Mouse (Mus musculus) embryonic facial prominence, embryonic 10.5 days (tissue): ENCODE results near the gene Rab28. TPM values are rescaled to one million over a fixed set of nuclear protein-coding genes. Genes with fewer than 3 reads are reported as not detected.

Experiments
- DNase-seq: peaks from one replicate; pipeline ENCODE4 v3.0.0-alpha.2; 2017; ENCODE audit warnings: low spot score
- H3K27ac ChIP-seq: fragments of 300-500 bp; sonication (generic); replicated peaks from 2 replicates; pipeline ENCODE4 v1.5.1; 2016; ENCODE audit warnings: mild to moderate bottlenecking
- H3K27me3 ChIP-seq: fragments of 300-500 bp; sonication (generic); replicated peaks from 2 replicates; pipeline ENCODE4 v1.6.1; 2016; ENCODE audit warnings: low read depth, mild to moderate bottlenecking; ENCODE audit not compliant: poor library complexity, severe bottlenecking
- H3K36me3 ChIP-seq: fragments of 300-500 bp; sonication (generic); replicated peaks from 2 replicates; pipeline ENCODE4 v1.6.1; 2016; ENCODE audit warnings: mild to moderate bottlenecking, moderate library complexity
- H3K4me1 ChIP-seq: fragments of 300-500 bp; sonication (generic); 2 replicates; pipeline ENCODE4 v1.6.1; 2016
- H3K4me3 ChIP-seq: fragments of 300-500 bp; sonication (generic); 2 replicates; pipeline ENCODE4 v1.5.1; 2016; ENCODE audit warnings: mild to moderate bottlenecking, moderate library complexity
- H3K9me3 ChIP-seq: fragments of 300-500 bp; sonication (generic); 2 replicates; pipeline ENCODE4 v1.6.1; 2016; ENCODE audit warnings: mild to moderate bottlenecking
- WGBS: fragments of 180-500 bp; shearing (Covaris S2); methylation state at CpG from one replicate; pipeline ENCODE4 v1.1.7; 2016; 5-methylcytosine and 5-hydroxymethylcytosine counted together
- polyA plus RNA-seq: library from polyadenylated mRNA; unstranded; fragments of >200 nt; fragmentation: Nextera tagmentation; extraction: Ambion mirVana; gene quantifications from 2 replicates; pipeline ENCODE4 v1.2.1, GENCODE M21; 2016

Rab28 gene
- polyA plus RNA-seq, 1 experiment from 2014 or later = 66.5 TPM

DNA sequence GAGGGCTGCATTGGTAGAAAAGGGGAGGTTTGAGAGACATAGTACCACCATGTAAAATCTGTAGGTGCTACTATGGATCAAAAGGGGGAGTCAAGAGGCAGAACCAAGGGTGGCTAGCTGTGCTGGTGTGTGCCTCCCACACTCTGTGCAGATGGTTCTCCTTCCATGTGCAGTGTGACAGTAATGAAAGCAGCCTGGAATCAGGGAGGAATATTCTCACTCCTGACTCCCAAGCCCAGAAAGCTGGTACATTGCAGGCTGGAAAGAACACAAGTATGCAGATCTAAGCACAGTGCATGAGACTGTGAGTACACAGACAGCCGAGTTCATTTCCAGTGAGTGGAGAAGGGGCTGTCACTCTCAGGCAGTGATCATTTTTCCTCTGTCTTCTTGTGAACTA lies 89.0 kb downstream of the Rab28 start:
- no peak for DNase-seq
- H3K4me1 ChIP-seq = no peaks in the 10 kb centered on the region
- H3K4me3 ChIP-seq = no peak overlapping the region
- H3K27ac ChIP-seq = no peak overlapping the region
- WGBS = 90% methylated on average over 1 of the region's 1 CpGs
- H3K9me3 ChIP-seq = no peaks in the 10 kb centered on the region
- no peaks in the 10 kb centered on the region for H3K27me3 ChIP-seq
- no peaks in the 10 kb centered on the region; the same call in 1 of the 2 replicates for H3K36me3 ChIP-seq

DNA sequence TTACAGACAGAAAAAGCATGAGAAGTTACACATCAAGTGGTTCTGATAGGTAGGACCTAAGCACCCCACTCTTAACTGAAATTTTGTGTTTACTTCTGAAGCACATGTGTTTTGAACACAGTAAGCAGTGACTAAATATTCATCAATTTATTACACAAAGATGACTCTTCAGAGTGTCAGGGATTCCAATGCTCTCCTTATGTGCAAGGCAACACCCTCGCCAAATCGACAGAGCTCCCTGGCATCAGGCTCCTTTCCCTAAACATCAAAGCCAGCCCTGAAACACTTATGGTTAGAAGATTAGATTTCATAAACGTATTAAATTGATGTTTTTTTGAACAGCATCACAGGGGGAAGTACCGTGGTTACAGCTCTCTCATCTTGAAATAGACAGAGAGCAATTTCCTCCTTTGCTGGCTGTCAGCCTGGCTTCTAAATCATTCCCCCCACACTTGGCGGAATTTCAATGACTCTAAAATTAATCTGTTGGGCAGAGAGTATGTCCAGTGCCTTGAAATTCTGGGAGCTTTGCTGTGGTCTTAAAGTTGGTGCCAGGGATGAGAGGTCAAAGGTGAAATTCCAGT lies 97.4 kb downstream of the Rab28 start:
- 75% methylated on average over 5 of the region's 5 CpGs for WGBS
- no peak for DNase-seq
- H3K9me3 ChIP-seq = no peaks in the 10 kb centered on the region
- H3K4me1 ChIP-seq = no peaks in the 10 kb centered on the region
- no peak overlapping the region for H3K27ac ChIP-seq
- H3K27me3 ChIP-seq = no peaks in the 10 kb centered on the region
- H3K4me3 ChIP-seq = no peak overlapping the region
- no peaks in the 10 kb centered on the region for H3K36me3 ChIP-seq

DNA sequence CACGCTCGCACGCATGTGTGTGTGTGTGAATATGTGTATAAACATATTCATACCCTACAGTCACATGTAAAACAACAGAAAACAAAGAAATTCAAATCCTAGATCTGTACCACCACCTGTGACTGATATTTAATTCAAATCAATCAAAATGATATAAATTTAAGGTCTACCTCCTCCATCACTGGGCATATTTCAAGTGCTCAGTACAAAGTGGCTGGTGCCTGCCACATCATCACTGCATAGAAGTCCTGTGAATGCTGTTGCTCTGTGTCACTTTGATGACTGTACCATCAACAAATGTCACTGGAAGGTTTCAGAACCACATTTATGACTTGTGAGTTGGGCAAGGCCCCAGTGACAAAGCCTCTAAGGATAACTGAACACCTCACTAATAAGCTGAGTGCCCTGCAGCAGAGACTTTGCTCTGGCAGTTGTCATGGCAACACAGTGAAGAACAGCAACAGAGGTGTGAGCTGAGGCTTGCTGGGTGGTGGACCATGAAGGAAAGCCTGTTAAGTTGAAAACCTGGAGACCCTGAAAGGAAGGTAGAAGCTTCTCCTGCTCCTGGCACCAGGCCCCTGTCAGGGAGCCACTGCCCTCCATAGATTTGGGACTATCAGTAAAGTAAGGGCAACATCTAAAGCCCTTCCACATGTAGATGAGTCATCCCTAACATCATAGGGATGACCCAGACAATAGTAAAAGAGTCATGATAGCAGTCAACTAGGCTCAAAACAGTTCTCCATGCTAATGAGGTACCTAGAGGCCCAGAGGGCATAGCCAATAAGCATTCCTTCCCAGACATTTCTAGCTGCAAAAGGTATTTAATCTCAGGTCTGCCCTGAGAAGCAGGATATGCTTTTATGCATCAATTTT lies 111.5 kb downstream of the Rab28 start:
- H3K4me3 ChIP-seq = no peak overlapping the region
- H3K27me3 ChIP-seq = no peaks in the 10 kb centered on the region
- DNase-seq = peak; percentile 15
- H3K9me3 ChIP-seq = no peaks in the 10 kb centered on the region
- 0 out of 2 replicates have a peak, but pooled peaks cover 3% of the 10 kb centered on the region for H3K4me1 ChIP-seq
- WGBS = 94% methylated on average over 3 of the region's 3 CpGs
- H3K36me3 ChIP-seq = no peaks in the 10 kb centered on the region
- no peak overlapping the region for H3K27ac ChIP-seq

DNA sequence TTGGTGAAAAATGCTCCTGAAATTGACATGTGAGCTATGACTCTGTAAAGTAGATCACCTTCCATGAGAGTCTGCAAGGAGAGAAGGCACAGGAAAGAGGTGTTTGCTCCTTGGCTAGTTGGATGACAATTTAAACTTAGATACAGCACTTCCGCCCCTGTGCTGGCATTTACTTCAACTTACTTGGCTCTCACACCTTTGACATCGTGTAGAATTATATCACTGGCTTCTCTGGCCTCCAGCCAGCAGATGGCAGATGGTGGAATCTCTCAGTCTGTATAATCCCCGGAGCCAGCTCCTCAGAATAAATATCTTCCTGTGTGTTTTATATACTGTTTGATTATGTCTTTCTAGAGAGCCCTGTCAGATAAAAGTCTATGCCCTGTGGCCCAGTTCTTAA lies 112.8 kb downstream of the Rab28 start:
- no peaks in the 10 kb centered on the region for H3K9me3 ChIP-seq
- H3K36me3 ChIP-seq = no peaks in the 10 kb centered on the region
- no peak overlapping the region for H3K4me3 ChIP-seq
- 73% methylated on average over 3 of the region's 3 CpGs for WGBS
- 0 out of 2 replicates have a peak, but pooled peaks cover 3% of the 10 kb centered on the region for H3K4me1 ChIP-seq
- H3K27ac ChIP-seq = no peak overlapping the region
- DNase-seq = no peak
- no peaks in the 10 kb centered on the region for H3K27me3 ChIP-seq

DNA sequence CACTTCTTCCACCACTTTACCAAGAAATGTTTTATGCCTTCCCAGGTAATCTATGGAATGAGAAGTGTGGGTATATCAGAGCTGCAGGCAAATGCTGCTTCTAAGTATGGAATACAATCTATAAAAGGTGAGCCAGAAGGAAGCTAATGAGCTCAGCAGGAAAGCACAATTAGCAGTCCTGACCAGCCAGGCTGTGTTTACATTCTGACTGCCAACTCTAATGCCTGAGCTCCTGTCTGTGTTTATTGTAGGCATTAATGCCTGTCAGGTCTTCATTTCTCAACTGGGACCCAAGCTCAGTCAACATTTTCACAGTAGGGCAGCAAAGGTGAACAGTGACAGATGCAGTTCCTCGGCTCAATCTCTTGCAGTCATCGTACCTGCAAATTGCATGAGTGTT lies 129.9 kb downstream of the Rab28 start:
- H3K36me3 ChIP-seq = no peaks in the 10 kb centered on the region
- DNase-seq = no peak
- WGBS = 72% methylated on average over 2 of the region's 2 CpGs

More for the DNA sequence above, 129.9 kb downstream of the Rab28 start:
- Histone ChIP-seq H3K9me3 (0 out of 2 replicates have a peak, but pooled peaks cover 3% of the 10 kb centered on the region), H3K27ac (no peak overlapping the region), H3K27me3 (no peaks in the 10 kb centered on the region), H3K4me1 (no peaks in the 10 kb centered on the region), H3K4me3 (no peak overlapping the region)

Other genes starting within 250 kb of the Rab28 start
- 1.9 and 2.2 TPM in 2 replicates for gene Nkx3-2, start 56.3 kb upstream of the Rab28 start, polyA plus RNA-seq
- 18.6 and 19.4 TPM in 2 replicates for gene Bod1l, start 136.2 kb upstream of the Rab28 start, polyA plus RNA-seq